Mouse (Mus musculus) liver, postnatal 0 days (tissue): ENCODE data around the gene Slc45a3.

ENCODE experiments used
- CTCF ChIP-seq: sonication (generic); IDR thresholded peaks from 2 replicates; pipeline ENCODE4 v1.5.1; 2016; ENCODE audit warnings: antibody characterized with exemption, low read depth
- EP300 ChIP-seq: IDR thresholded peaks from 2 replicates; pipeline ENCODE4 v1.6.1; 2016; ENCODE audit warnings: antibody characterized with exemption, low read depth, mild to moderate bottlenecking

- no peak for TF ChIP-seq EP300
- no peak for TF ChIP-seq CTCF
Observed at GRCm38 (mm10) chr1:131962606-131963084, at the start of gene Slc45a3.
